ENCODE assay signal across 1 mouse cellular context in genomic region chr9:110914631-110915236, GRCm38 (mm10).
TF ChIP-seq lines count a peak whose summit lies in the region.

No protein-coding gene starts in this region.

TF ChIP-seq in ES-E14, 5 proteins besides CTCF, POLR2A, EP300 and RAD21 (continued from another document):
- TF ChIP-seq CHD2 (IDR thresholded peaks at IDR 0.05; ENCODE audit: low read depth, low read length) (no peak), MAFK (IDR thresholded peaks at IDR 0.05; ENCODE audit: insufficient read depth, low read depth, low read length) (no peak), ZC3H11A (IDR thresholded peaks at IDR 0.05; ENCODE audit: borderline replicate concordance, low read depth, low read length) (no peak), ZNF384 (IDR thresholded peaks at IDR 0.05; ENCODE audit: low read depth, low read length) (no peak)
